Mouse (Mus musculus) neutrophil, adult 59 days (primary cell): ENCODE data around the gene Fut8. TPM values are rescaled to one million over a fixed set of nuclear protein-coding genes. Genes with fewer than 3 reads are reported as not detected.

ENCODE experiments used
- total RNA-seq, 2 experiments: library from RNA; stranded (reverse); gene quantifications; 1 replicate in 1 of 2; 2 replicates in 1 of 2; pipeline ENCODE4 v1.2.4; 2023

Fut8 gene
- 10 to 100 TPM; 25.6 to 26.6 TPM for total RNA-seq

GRCm38 (mm10) chr12:77237950-77238530, at the start of gene Fut8:
Gene Fut8 (plus strand): TSS chr12:77238125.

